Mouse (Mus musculus) ES-E14 (cell line): ENCODE measurements around the gene Gnas.

Source experiments
- HCFC1 ChIP-seq: IDR thresholded peaks from 2 replicates; pipeline ENCODE4 v1.6.1; 2012; ENCODE audit warnings: low read length, inconsistent platforms, borderline replicate concordance; ENCODE audit not compliant: insufficient read depth
- MAFK ChIP-seq: IDR thresholded peaks from 2 replicates; pipeline ENCODE4 v1.6.1; 2014; ENCODE audit warnings: mild to moderate bottlenecking, low read depth, low read length, inconsistent platforms; ENCODE audit not compliant: insufficient read depth
- ZC3H11A ChIP-seq: IDR thresholded peaks from 2 replicates; pipeline ENCODE4 v1.6.1; 2012; ENCODE audit warnings: low read depth, mild to moderate bottlenecking, inconsistent platforms, low read length, borderline replicate concordance
- ZNF384 ChIP-seq: IDR thresholded peaks from 2 replicates; pipeline ENCODE4 v1.6.1; 2012; ENCODE audit warnings: low read depth, low read length, inconsistent platforms

GRCm38 (mm10) chr2:174329663-174330615 lies 45.8 kb downstream of the Gnas start:
- TF ChIP-seq MAFK (no peak), ZNF384 (no peak), HCFC1 (no peak), ZC3H11A (no peak)
